Mouse (Mus musculus): ENCODE results near the gene Rps6kb1. TPM values are rescaled to one million over a fixed set of nuclear protein-coding genes. Genes with fewer than 3 reads are reported as not detected.

Rps6kb1 gene
- polyA plus RNA-seq, 2 experiments, result 8.4 to 17.2 TPM

- Histone ChIP-seq H3K4me1 (replicated peaks; ENCODE audit: control insufficient read depth in 2 of 2, insufficient read depth in 2 of 2, low read length in 1 of 2) (no peaks in the 10 kb centered on the region), H3K4me2 (ENCODE audit: low read depth) (no peak overlapping the region), H3K9ac (replicated peaks) (no peak overlapping the region), H3K27ac (no peak overlapping the region), H3K36me3 (replicated peaks; ENCODE audit: control insufficient read depth, insufficient read depth, low read depth) (peaks cover 47% of the 10 kb centered on the region), H3K27me3 (ENCODE audit: control insufficient read depth, insufficient read depth, low read length) (no peaks in the 10 kb centered on the region), H3K4me3 (ENCODE audit: insufficient read depth in 1 of 2, low read depth in 2 of 2, low read length in 2 of 2) (no peak overlapping the region), H3K9me3 (ENCODE audit: control insufficient read depth, low read length) (no peaks in the 10 kb centered on the region)
- TF ChIP-seq EP300 (IDR thresholded peaks at IDR 0.05; ENCODE audit: low read depth) (no peak), CTCF (IDR thresholded peaks at IDR 0.05; ENCODE audit: low read depth) (no peak)
- no peak for ATAC-seq (ENCODE audit: insufficient read depth)
- 88% methylated on average over 3 of the region's 3 CpGs for WGBS (ENCODE audit: insufficient replicate concordance)
- DNase-seq (ENCODE audit: low read depth in 3 of 3, low spot score in 3 of 3), result no peak
Observed at GRCm38 (mm10) chr11:86517229-86517628, 27.4 kb downstream of the Rps6kb1 start.

GRCm38 (mm10) chr11:86516620-86517019 is 28.0 kb downstream of the Rps6kb1 start:
- Histone ChIP-seq H3K9ac (replicated peaks) (no peak overlapping the region), H3K4me2 (ENCODE audit: low read depth) (no peak overlapping the region), H3K27me3 (ENCODE audit: control insufficient read depth, insufficient read depth, low read length) (no peaks in the 10 kb centered on the region), H3K27ac (no peak overlapping the region), H3K4me1 (replicated peaks; ENCODE audit: control insufficient read depth in 2 of 2, insufficient read depth in 2 of 2, low read length in 1 of 2) (no peaks in the 10 kb centered on the region), H3K4me3 (ENCODE audit: insufficient read depth in 1 of 2, low read depth in 2 of 2, low read length in 2 of 2) (no peak overlapping the region), H3K36me3 (replicated peaks; ENCODE audit: control insufficient read depth, insufficient read depth, low read depth) (peaks cover 51% of the 10 kb centered on the region), H3K9me3 (ENCODE audit: control insufficient read depth, low read length) (no peaks in the 10 kb centered on the region)
- DNase-seq (ENCODE audit: low read depth in 3 of 3, low spot score in 3 of 3) (no peak), ATAC-seq (ENCODE audit: insufficient read depth) (no peak)
- WGBS (ENCODE audit: insufficient replicate concordance), result 79% methylated on average over 3 of the region's 3 CpGs
- TF ChIP-seq EP300 (IDR thresholded peaks at IDR 0.05; ENCODE audit: low read depth) (no peak), CTCF (IDR thresholded peaks at IDR 0.05; ENCODE audit: low read depth) (no peak)

GRCm38 (mm10) chr11:86507991-86508390 is 36.6 kb downstream of the Rps6kb1 start:
- WGBS (ENCODE audit: insufficient replicate concordance), result 81% methylated on average over 2 of the region's 2 CpGs
- Histone ChIP-seq H3K27me3 (ENCODE audit: control insufficient read depth, insufficient read depth, low read length) (no peaks in the 10 kb centered on the region), H3K4me1 (replicated peaks; ENCODE audit: control insufficient read depth in 2 of 2, insufficient read depth in 2 of 2, low read length in 1 of 2) (no peaks in the 10 kb centered on the region), H3K4me2 (ENCODE audit: low read depth) (no peak overlapping the region), H3K4me3 (ENCODE audit: insufficient read depth in 1 of 2, low read depth in 2 of 2, low read length in 2 of 2) (no peak overlapping the region), H3K9ac (replicated peaks) (no peak overlapping the region), H3K9me3 (ENCODE audit: control insufficient read depth, low read length) (no peaks in the 10 kb centered on the region), H3K27ac (no peak overlapping the region), H3K36me3 (replicated peaks; ENCODE audit: control insufficient read depth, insufficient read depth, low read depth) (peaks cover 52% of the 10 kb centered on the region)
- DNase-seq (ENCODE audit: low read depth in 3 of 3, low spot score in 3 of 3) (no peak), ATAC-seq (ENCODE audit: insufficient read depth) (no peak)
- TF ChIP-seq CTCF (IDR thresholded peaks at IDR 0.05; ENCODE audit: low read depth) (no peak), EP300 (IDR thresholded peaks at IDR 0.05; ENCODE audit: low read depth) (no peak)

GRCm38 (mm10) chr11:86507334-86507733 is 37.3 kb downstream of the Rps6kb1 start:
- DNase-seq (ENCODE audit: low read depth in 3 of 3, low spot score in 3 of 3) (no peak), ATAC-seq (ENCODE audit: insufficient read depth) (no peak)
- Histone ChIP-seq H3K9ac (replicated peaks) (no peak overlapping the region), H3K36me3 (replicated peaks; ENCODE audit: control insufficient read depth, insufficient read depth, low read depth) (peaks cover 50% of the 10 kb centered on the region), H3K27ac (no peak overlapping the region), H3K4me1 (replicated peaks; ENCODE audit: control insufficient read depth in 2 of 2, insufficient read depth in 2 of 2, low read length in 1 of 2) (no peaks in the 10 kb centered on the region), H3K4me2 (ENCODE audit: low read depth) (no peak overlapping the region), H3K27me3 (ENCODE audit: control insufficient read depth, insufficient read depth, low read length) (no peaks in the 10 kb centered on the region), H3K4me3 (ENCODE audit: insufficient read depth in 1 of 2, low read depth in 2 of 2, low read length in 2 of 2) (no peak overlapping the region), H3K9me3 (ENCODE audit: control insufficient read depth, low read length) (no peaks in the 10 kb centered on the region)
- no peak for TF ChIP-seq CTCF (IDR thresholded peaks at IDR 0.05; ENCODE audit: low read depth)
- whole genome bisulfite sequencing (ENCODE audit: insufficient replicate concordance), result 19% methylated on average over 2 of the region's 2 CpGs

- Histone ChIP-seq H3K9me3 (ENCODE audit: control insufficient read depth, low read length) (no peaks in the 10 kb centered on the region), H3K4me3 (ENCODE audit: insufficient read depth in 1 of 2, low read depth in 2 of 2, low read length in 2 of 2) (no peak overlapping the region), H3K27me3 (ENCODE audit: control insufficient read depth, insufficient read depth, low read length) (no peaks in the 10 kb centered on the region), H3K27ac (no peak overlapping the region), H3K4me2 (ENCODE audit: low read depth) (no peak overlapping the region), H3K4me1 (replicated peaks; ENCODE audit: control insufficient read depth in 2 of 2, insufficient read depth in 2 of 2, low read length in 1 of 2) (no peaks in the 10 kb centered on the region), H3K9ac (replicated peaks) (no peak overlapping the region), H3K36me3 (replicated peaks; ENCODE audit: control insufficient read depth, insufficient read depth, low read depth) (peaks cover 25% of the 10 kb centered on the region)
- WGBS (ENCODE audit: insufficient replicate concordance), result 81% methylated on average over 2 of the region's 2 CpGs
- ATAC-seq (ENCODE audit: insufficient read depth) (no peak), DNase-seq (ENCODE audit: low read depth in 3 of 3, low spot score in 3 of 3) (no peak)
- TF ChIP-seq EP300 (IDR thresholded peaks at IDR 0.05; ENCODE audit: low read depth) (no peak), CTCF (IDR thresholded peaks at IDR 0.05; ENCODE audit: low read depth) (no peak)
Observed at GRCm38 (mm10) chr11:86503121-86503520, 41.5 kb downstream of the Rps6kb1 start.
